Mouse (Mus musculus) bone marrow macrophage, adult 2 months (primary cell): ENCODE results near the gene Nlrp3.

Source experiments
- CTCF ChIP-seq: IDR thresholded peaks from 2 replicates; pipeline ENCODE4 v1.5.1; 2012; ENCODE audit warnings: low read depth, mild to moderate bottlenecking, low read length, moderate library complexity
- POLR2A ChIP-seq: IDR thresholded peaks from 2 replicates; pipeline ENCODE4 v1.6.1; 2012; ENCODE audit warnings: mild to moderate bottlenecking, low read depth, low read length, borderline replicate concordance

- TF ChIP-seq POLR2A, result no peak
- TF ChIP-seq CTCF, result no peak
These were observed 19.5 kb downstream of the Nlrp3 start for GRCm38 (mm10) chr11:59560906-59561305.
